Comparison of ENCODE assay signal across 20 mouse cellular contexts in the genomic region with DNA sequence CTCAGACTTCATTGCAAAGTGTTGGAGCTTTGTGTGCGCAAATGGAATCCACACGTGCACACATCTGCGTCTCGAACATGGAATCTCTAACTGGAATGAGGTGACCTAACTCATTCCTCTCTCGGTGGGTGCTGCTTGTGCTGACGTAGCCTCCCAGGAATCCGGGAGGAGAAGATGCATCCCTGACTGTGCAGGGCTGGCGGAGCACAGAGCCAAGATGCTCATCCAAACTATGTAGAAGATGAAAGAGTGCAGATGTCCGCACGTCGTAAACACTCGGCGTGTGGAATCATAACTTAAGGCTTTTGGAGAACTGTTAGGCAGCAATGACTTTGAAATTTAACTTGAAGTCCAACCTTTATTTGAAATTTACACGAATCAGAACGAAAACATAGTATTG. TPM values are rescaled to one million over a fixed set of nuclear protein-coding genes. Genes with fewer than 3 reads are reported as not detected.
"Had no signal": no experiment of that assay in that cellular context is flagged by ENCODE, and none has a peak within 500 bp of the region (broad histone marks: within the 10 kb centered on the region; RNA-seq: fewer than 3 reads in every experiment).

No protein-coding gene starts in this region.

- H3K4me1 ChIP-seq: liver, embryonic 13.5 days; neural tube, embryonic 13.5 days; stomach, embryonic 15.5 days had no signal

- H3K4me3 ChIP-seq: liver, embryonic 13.5 days; neural tube, embryonic 13.5 days; stomach, embryonic 15.5 days had no signal

- H3K27ac ChIP-seq: liver, embryonic 13.5 days; neural tube, embryonic 13.5 days; stomach, embryonic 15.5 days had no signal

- H3K36me3 ChIP-seq: liver, embryonic 13.5 days; neural tube, embryonic 13.5 days; stomach, embryonic 15.5 days had no signal

- H3K9ac ChIP-seq: liver, embryonic 13.5 days; lung, embryonic 14.5 days; neural tube, embryonic 13.5 days; stomach, embryonic 15.5 days had no signal

- DNase-seq: kidney, adult 18-20 months; kidney, adult 9 months; kidney, postnatal 14 days; kidney, postnatal 4 days; liver, embryonic 13.5 days; lung, embryonic 14.5 days; lung, postnatal 10 days; lung, postnatal 4 days; midbrain, embryonic 14.5 days; retina, postnatal 1 day; right cerebral cortex, postnatal 25 days; spleen, adult 18-20 months; thymus, adult 18-20 months; thymus, postnatal 4 days had no signal

- H3K27me3 ChIP-seq: liver, embryonic 13.5 days; neural tube, embryonic 13.5 days; stomach, embryonic 15.5 days had no signal

- H3K4me2 ChIP-seq: liver, embryonic 13.5 days; lung, embryonic 14.5 days; midbrain, embryonic 11.5 days; neural tube, embryonic 13.5 days; stomach, embryonic 15.5 days had no signal

- H3K9me3 ChIP-seq: liver, embryonic 13.5 days; neural tube, embryonic 13.5 days; stomach, embryonic 15.5 days had no signal

RNA-seq across cellular contexts. Expression of a gene that starts 31.3 kb away (rescaled TPM):
- total RNA-seq: liver, adult 2 months; megakaryocyte progenitor cell, adult 5-6 weeks; neutrophil, adult 5-6 weeks had no signal
